Mouse (Mus musculus) thymus, adult 2 months (tissue): ENCODE results near the gene Ccdc97. TPM values are rescaled to one million over a fixed set of nuclear protein-coding genes. Genes with fewer than 3 reads are reported as not detected.

Source experiments
- DNase-seq: peaks from one replicate; pipeline ENCODE4 v3.0.0; 2021
- H3K27ac ChIP-seq: fragments of 200-500 bp; 2 replicates; pipeline ENCODE4 v1.5.1; 2012; ENCODE audit warnings: low read length, control low read depth; ENCODE audit not compliant: control insufficient read depth, insufficient read depth
- H3K27me3 ChIP-seq: fragments of 200-500 bp; 2 replicates; pipeline ENCODE4 v1.6.1; 2012; ENCODE audit warnings: mild to moderate bottlenecking, low read length, moderate library complexity, mixed read lengths; ENCODE audit not compliant: control insufficient read depth, insufficient read depth
- H3K36me3 ChIP-seq: fragments of 200-500 bp; 2 replicates; pipeline ENCODE4 v1.6.1; 2012; ENCODE audit warnings: mild to moderate bottlenecking, low read length, moderate library complexity; ENCODE audit not compliant: control insufficient read depth, insufficient read depth
- H3K4me1 ChIP-seq: fragments of 200-500 bp; replicated peaks from 2 replicates; pipeline ENCODE4 v1.6.1; 2012; ENCODE audit warnings: low read length; ENCODE audit not compliant: control insufficient read depth, insufficient read depth
- H3K4me3 ChIP-seq: fragments of 200-500 bp; 2 replicates; pipeline ENCODE4 v1.5.1; 2012; ENCODE audit warnings: mild to moderate bottlenecking, low read length, control low read depth, moderate library complexity; ENCODE audit not compliant: control insufficient read depth, insufficient read depth
- CTCF ChIP-seq: fragments of 200-500 bp; IDR thresholded peaks from 2 replicates; pipeline ENCODE4 v1.5.1; 2012; ENCODE audit warnings: mild to moderate bottlenecking, control low read depth, low read length, moderate library complexity, borderline replicate concordance; ENCODE audit not compliant: control insufficient read depth, poor library complexity, insufficient read depth; ENCODE audit errors: extremely low read depth
- POLR2A ChIP-seq: fragments of 200-500 bp; IDR thresholded peaks from 2 replicates; pipeline ENCODE4 v1.6.1; 2012; ENCODE audit warnings: mild to moderate bottlenecking, low read length, control low read depth, moderate library complexity; ENCODE audit not compliant: control insufficient read depth, poor library complexity, insufficient read depth; ENCODE audit errors: extremely low read depth
- whole genome bisulfite sequencing: fragments of 180-500 bp; shearing (Covaris S2); methylation state at CpG from one replicate; pipeline ENCODE4 v1.1.7; 2018; 5-methylcytosine and 5-hydroxymethylcytosine counted together
- polyA plus RNA-seq: library from polyadenylated mRNA; depleted of rRNA; stranded (reverse); fragments of >200 nt; gene quantifications from 2 replicates; pipeline ENCODE4 v1.2.3, GENCODE M21; 2012; rRNA removed

The Ccdc97 gene
- polyA plus RNA-seq = 184 and 185 TPM in 2 replicates

- H3K27me3 ChIP-seq = no peaks in the 10 kb centered on the region
- H3K27ac ChIP-seq = peak within 1 kb of the TSS; percentile 68
- peaks cover 8% of the 10 kb centered on the region for H3K4me1 ChIP-seq
- 1% methylated on average over 32 of the region's 32 CpGs for WGBS
- peaks cover 41% of the 10 kb centered on the region for H3K36me3 ChIP-seq
- peak within 1 kb of the TSS; percentile 80 for H3K4me3 ChIP-seq
- peak; percentile 90 for DNase-seq
- TF ChIP-seq POLR2A (peak; percentile 76), CTCF (0 out of 2 replicates have a peak, but pooled peaks have one; percentile 37)
Observed at GRCm38 (mm10) chr7:25718788-25719417, at the start of gene Ccdc97. Gene Ccdc97, minus strand, starts transcription at chr7:25719088.

DNA sequence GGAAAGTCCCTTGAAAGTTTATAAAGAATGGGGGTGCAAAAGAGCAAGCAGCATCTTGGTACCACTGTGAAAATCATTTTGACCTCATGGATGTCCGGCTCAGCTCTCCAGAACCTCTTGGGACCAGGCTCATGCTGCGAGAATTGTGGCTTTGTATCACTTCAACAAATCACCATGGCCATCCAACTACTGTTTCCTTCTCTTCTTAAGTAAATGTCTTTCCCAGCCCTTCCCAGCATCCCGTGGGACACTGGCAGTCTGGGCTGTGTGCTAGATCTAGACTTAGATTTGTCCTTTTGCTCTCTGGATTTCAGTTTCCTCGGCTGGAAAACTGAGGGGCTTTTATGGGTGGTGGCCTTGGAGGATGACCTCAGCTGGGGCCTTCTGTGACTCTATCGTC, 49.3 kb upstream of the Ccdc97 start:
- H3K36me3 ChIP-seq = no peaks in the 10 kb centered on the region
- 93% methylated on average over 5 of the region's 5 CpGs for WGBS
- H3K27me3 ChIP-seq = no peaks in the 10 kb centered on the region
- TF ChIP-seq POLR2A (no peak), CTCF (no peak)
- H3K4me3 ChIP-seq = no peak overlapping the region
- no peak overlapping the region for H3K27ac ChIP-seq
- peaks cover 7% of the 10 kb centered on the region; the same call in 1 of the 2 replicates for H3K4me1 ChIP-seq
- no peak for DNase-seq

GRCm38 (mm10) chr7:25766108-25766507, 47.2 kb upstream of the Ccdc97 start:
- Histone ChIP-seq H3K27me3 (no peaks in the 10 kb centered on the region), H3K36me3 (no peaks in the 10 kb centered on the region), H3K4me3 (no peak overlapping the region), H3K4me1 (peaks cover 7% of the 10 kb centered on the region; the same call in 1 of the 2 replicates), H3K27ac (no peak overlapping the region)
- no peak for TF ChIP-seq POLR2A
- no peak for TF ChIP-seq CTCF
- 82% methylated on average over 6 of the region's 6 CpGs for WGBS
- no peak for DNase-seq

- H3K4me1 ChIP-seq = peaks cover 7% of the 10 kb centered on the region; the same call in 1 of the 2 replicates
- no peaks in the 10 kb centered on the region for H3K36me3 ChIP-seq
Observed at GRCm38 (mm10) chr7:25764221-25764620, 45.3 kb upstream of the Ccdc97 start.

DNA sequence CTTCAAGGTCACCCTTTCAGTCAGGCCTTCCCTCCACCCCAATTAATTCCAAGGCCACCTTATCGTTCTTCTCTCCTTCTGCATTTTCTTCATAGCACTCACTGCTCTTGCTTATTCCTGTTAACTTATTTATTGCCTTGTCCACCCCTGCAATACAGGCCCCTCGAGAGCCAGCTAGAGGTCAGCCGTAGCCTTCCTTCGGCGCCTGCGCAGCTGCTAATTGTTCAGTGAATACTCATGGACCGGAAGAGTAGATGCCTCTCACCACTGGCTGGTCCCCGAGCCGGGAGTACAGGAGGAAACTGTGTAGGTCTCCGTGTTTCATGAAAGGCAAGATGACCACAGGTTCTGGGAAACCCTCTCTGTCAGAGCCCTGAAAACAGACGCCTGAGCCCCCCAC, 44.8 kb upstream of the Ccdc97 start:
- H3K27ac ChIP-seq = no peak overlapping the region
- peaks cover 7% of the 10 kb centered on the region; the same call in 1 of the 2 replicates for H3K4me1 ChIP-seq
- 89% methylated on average over 11 of the region's 11 CpGs for WGBS
- no peak for DNase-seq
- no peaks in the 10 kb centered on the region for H3K36me3 ChIP-seq
- H3K4me3 ChIP-seq = no peak overlapping the region
- TF ChIP-seq POLR2A (no peak), CTCF (no peak)
- no peaks in the 10 kb centered on the region for H3K27me3 ChIP-seq

More at GRCm38 (mm10) chr7:25764221-25764620, 45.3 kb upstream of the Ccdc97 start:
- WGBS = 69% methylated on average over 5 of the region's 5 CpGs
- Histone ChIP-seq H3K4me3 (no peak overlapping the region), H3K27me3 (no peaks in the 10 kb centered on the region), H3K27ac (no peak overlapping the region)
- TF ChIP-seq CTCF = no peak
- TF ChIP-seq POLR2A = no peak
- DNase-seq = no peak

GRCm38 (mm10) chr7:25761354-25761753, 42.5 kb upstream of the Ccdc97 start:
- Histone ChIP-seq H3K4me3 (no peak overlapping the region), H3K27ac (no peak overlapping the region), H3K36me3 (no peaks in the 10 kb centered on the region), H3K27me3 (no peaks in the 10 kb centered on the region), H3K4me1 (peaks cover 2% of the 10 kb centered on the region; the same call in 1 of the 2 replicates)
- TF ChIP-seq POLR2A (no peak), CTCF (no peak)
- no peak for DNase-seq
- WGBS = 92% methylated on average over 10 of the region's 10 CpGs

- peak overlapping the region; percentile 42 for H3K4me3 ChIP-seq
- DNase-seq = peak; percentile 88
- 2% methylated on average over 18 of the region's 18 CpGs for WGBS
- TF ChIP-seq POLR2A (no peak), CTCF (peak; percentile 73; the same call in 1 of the 2 replicates)
- no peaks in the 10 kb centered on the region for H3K27me3 ChIP-seq
- peaks cover 10% of the 10 kb centered on the region; the same call in 1 of the 2 replicates for H3K4me1 ChIP-seq
- no peaks in the 10 kb centered on the region for H3K36me3 ChIP-seq
- peak overlapping the region; percentile 74 for H3K27ac ChIP-seq
Observed at GRCm38 (mm10) chr7:25756011-25756410, 37.1 kb upstream of the Ccdc97 start.
